Mouse (Mus musculus): ENCODE data around the gene 4932438A13Rik. TPM values are rescaled to one million over a fixed set of nuclear protein-coding genes. Genes with fewer than 3 reads are reported as not detected.

Gene 4932438A13Rik
- polyA plus RNA-seq, 1 experiment from 2014 or later, result 95.9 TPM

- Histone ChIP-seq H3K27ac (ENCODE audit: low read length) (no peak within 1 kb of the TSS), H3K4me1 (ENCODE audit: control insufficient read depth, insufficient read depth, low read length) (no peaks in the 10 kb centered on the region), H3K9me3 (replicated peaks; ENCODE audit: control insufficient read depth, low read length, poor library complexity, severe bottlenecking) (peaks cover 16% of the 10 kb centered on the region), H3K36me3 (ENCODE audit: control insufficient read depth, insufficient read depth, low read length) (no peaks in the 10 kb centered on the region), H3K4me3 (ENCODE audit: low read depth, low read length) (peak within 1 kb of the TSS; percentile 18; the same call in 1 of the 2 replicates), H3K27me3 (ENCODE audit: control insufficient read depth, insufficient read depth, low read depth, low read length) (no peaks in the 10 kb centered on the region), H3K9ac (ENCODE audit: low read depth, low read length) (no peak within 1 kb of the TSS), H3K4me2 (ENCODE audit: low read length) (peak within 1 kb of the TSS; percentile 32)
- no peak for ATAC-seq
- WGBS, result 60% methylated on average over 31 of the region's 39 CpGs
Observed at GRCm38 (mm10) chr3:37063406-37063805, 200.5 kb downstream of the 4932438A13Rik start, which contains the start of gene Adad1. TSS of gene Adad1 (plus strand) at chr3:37063527.

- no peak for ATAC-seq
- H3K4me2 ChIP-seq (ENCODE audit: low read length), result no peak overlapping the region
- H3K36me3 ChIP-seq (ENCODE audit: control insufficient read depth, insufficient read depth, low read length), result no peaks in the 10 kb centered on the region
- no peak overlapping the region for H3K4me3 ChIP-seq (ENCODE audit: low read depth, low read length)
- H3K4me1 ChIP-seq (ENCODE audit: control insufficient read depth, insufficient read depth, low read length), result no peaks in the 10 kb centered on the region
- no peak overlapping the region for H3K9ac ChIP-seq (ENCODE audit: low read depth, low read length)
- H3K27ac ChIP-seq (ENCODE audit: low read length), result no peak overlapping the region
- H3K27me3 ChIP-seq (ENCODE audit: control insufficient read depth, insufficient read depth, low read depth, low read length), result no peaks in the 10 kb centered on the region
- H3K9me3 ChIP-seq (replicated peaks; ENCODE audit: control insufficient read depth, low read length, poor library complexity, severe bottlenecking), result 0 out of 2 replicates have a peak, but pooled peaks cover 2% of the 10 kb centered on the region
Observed at GRCm38 (mm10) chr3:37073211-37073610, 210.3 kb downstream of the 4932438A13Rik start.

GRCm38 (mm10) chr3:37084860-37085259 is 222.0 kb downstream of the 4932438A13Rik start:
- Histone ChIP-seq H3K36me3 (ENCODE audit: control insufficient read depth, insufficient read depth, low read length) (no peaks in the 10 kb centered on the region), H3K4me2 (ENCODE audit: low read length) (no peak overlapping the region), H3K9ac (ENCODE audit: low read depth, low read length) (no peak overlapping the region), H3K27ac (ENCODE audit: low read length) (no peak overlapping the region), H3K4me1 (ENCODE audit: control insufficient read depth, insufficient read depth, low read length) (no peaks in the 10 kb centered on the region), H3K27me3 (ENCODE audit: control insufficient read depth, insufficient read depth, low read depth, low read length) (no peaks in the 10 kb centered on the region), H3K4me3 (ENCODE audit: low read depth, low read length) (no peak overlapping the region), H3K9me3 (replicated peaks; ENCODE audit: control insufficient read depth, low read length, poor library complexity, severe bottlenecking) (no peaks in the 10 kb centered on the region)
- 86% methylated on average over 4 of the region's 4 CpGs for WGBS
- no peak for ATAC-seq

- Histone ChIP-seq H3K9ac (ENCODE audit: low read depth, low read length) (no peak overlapping the region), H3K4me3 (ENCODE audit: low read depth, low read length) (no peak overlapping the region), H3K9me3 (replicated peaks; ENCODE audit: control insufficient read depth, low read length, poor library complexity, severe bottlenecking) (no peaks in the 10 kb centered on the region), H3K27ac (ENCODE audit: low read length) (no peak overlapping the region), H3K4me2 (ENCODE audit: low read length) (no peak overlapping the region), H3K4me1 (ENCODE audit: control insufficient read depth, insufficient read depth, low read length) (no peaks in the 10 kb centered on the region), H3K36me3 (ENCODE audit: control insufficient read depth, insufficient read depth, low read length) (no peaks in the 10 kb centered on the region), H3K27me3 (ENCODE audit: control insufficient read depth, insufficient read depth, low read depth, low read length) (no peaks in the 10 kb centered on the region)
- no peak for ATAC-seq
Observed at GRCm38 (mm10) chr3:37090721-37091120, 227.8 kb downstream of the 4932438A13Rik start.

Other genes starting within 250 kb of the 4932438A13Rik start
- 25.8 and 26.7 TPM in 2 replicates for gene Bbs7, start 249.6 kb upstream of the 4932438A13Rik start, polyA plus RNA-seq (2015; fragmentation: Nextera tagmentation; extraction: Ambion mirVana)
- 8.7 and 9.9 TPM in 2 replicates for gene Trpc3, start 172.9 kb upstream of the 4932438A13Rik start, polyA plus RNA-seq (2015; fragmentation: Nextera tagmentation; extraction: Ambion mirVana)
- gene Adad1, start 200.4 kb downstream of the 4932438A13Rik start, polyA plus RNA-seq (2015; fragmentation: Nextera tagmentation; extraction: Ambion mirVana), result 0.19 and 0.22 TPM in 2 replicates